Mouse (Mus musculus) heart, adult 2 months (tissue): ENCODE results near the gene Sphk1. TPM values are rescaled to one million over a fixed set of nuclear protein-coding genes. Genes with fewer than 3 reads are reported as not detected.

ENCODE experiments used
- DNase-seq, 2 experiments: peaks; one replicate each; pipeline ENCODE4 v3.0.0; 2021
- H3K27ac ChIP-seq: fragments of 200-600 bp; 2 replicates; pipeline ENCODE4 v1.8.1; 2022
- H3K27me3 ChIP-seq: fragments of 200-500 bp; 2 replicates; pipeline ENCODE4 v1.6.1; 2012; ENCODE audit warnings: mild to moderate bottlenecking, low read length, inconsistent platforms, mixed read lengths; ENCODE audit not compliant: control insufficient read depth, insufficient read depth
- H3K36me3 ChIP-seq: fragments of 200-500 bp; 2 replicates; pipeline ENCODE4 v1.6.1; 2012; ENCODE audit warnings: low read length, inconsistent platforms; ENCODE audit not compliant: control insufficient read depth, insufficient read depth
- H3K4me1 ChIP-seq: fragments of 200-500 bp; 2 replicates; pipeline ENCODE4 v1.6.1; 2011; ENCODE audit warnings: low read length; ENCODE audit not compliant: control insufficient read depth, insufficient read depth
- H3K4me3 ChIP-seq: fragments of 200-600 bp; 2 replicates; pipeline ENCODE4 v1.8.1; 2022
- H3K79me2 ChIP-seq: fragments of 200-500 bp; replicated peaks from 2 replicates; pipeline ENCODE4 v1.6.1; 2012; ENCODE audit warnings: mild to moderate bottlenecking, inconsistent platforms, low read length, moderate library complexity, mixed read lengths; ENCODE audit not compliant: control insufficient read depth, insufficient read depth
- H3K9ac ChIP-seq: fragments of 200-500 bp; 2 replicates; pipeline ENCODE4 v1.6.1; 2012; ENCODE audit warnings: low read depth, mild to moderate bottlenecking, control low read depth, inconsistent platforms, low read length, mixed read lengths
- CTCF ChIP-seq: fragments of 200-600 bp; IDR thresholded peaks from 2 replicates; pipeline ENCODE4 v1.8.1; 2022; ENCODE audit warnings: antibody characterized with exemption, mild to moderate bottlenecking, moderate library complexity
- EP300 ChIP-seq: fragments of 200-500 bp; IDR thresholded peaks from 2 replicates; pipeline ENCODE4 v1.6.1; 2011; ENCODE audit warnings: low read depth, low read length, control low read depth; ENCODE audit not compliant: insufficient read depth
- POLR2A ChIP-seq: fragments of 200-500 bp; IDR thresholded peaks from 2 replicates; pipeline ENCODE4 v1.6.1; 2011; ENCODE audit warnings: mild to moderate bottlenecking, low read depth, low read length, control low read depth; ENCODE audit not compliant: insufficient read depth
- WGBS: fragments of 180-500 bp; shearing (Covaris S2); methylation state at CpG from one replicate; pipeline ENCODE4 v1.1.7; 2018; 5-methylcytosine and 5-hydroxymethylcytosine counted together
- intact Hi-C: fragments of 180-260 bp; cut with DNase I; formaldehyde crosslinking; loops from one replicate; pipeline ENCODE4 v1.15.1; 2025
- polyA plus RNA-seq: library from polyadenylated mRNA; depleted of rRNA; stranded (reverse); fragments of >200 nt; gene quantifications from 2 replicates; pipeline ENCODE4 v1.2.3, GENCODE M21; 2012
- total RNA-seq, 2 experiments: library from RNA; stranded (reverse); gene quantifications; 2 replicates each; pipeline ENCODE4 v1.2.3; 2021

Gene Sphk1
- total and polyA plus RNA-seq, 3 experiments, result 0.98 to 3.2 (median 1.1) TPM

DNA sequence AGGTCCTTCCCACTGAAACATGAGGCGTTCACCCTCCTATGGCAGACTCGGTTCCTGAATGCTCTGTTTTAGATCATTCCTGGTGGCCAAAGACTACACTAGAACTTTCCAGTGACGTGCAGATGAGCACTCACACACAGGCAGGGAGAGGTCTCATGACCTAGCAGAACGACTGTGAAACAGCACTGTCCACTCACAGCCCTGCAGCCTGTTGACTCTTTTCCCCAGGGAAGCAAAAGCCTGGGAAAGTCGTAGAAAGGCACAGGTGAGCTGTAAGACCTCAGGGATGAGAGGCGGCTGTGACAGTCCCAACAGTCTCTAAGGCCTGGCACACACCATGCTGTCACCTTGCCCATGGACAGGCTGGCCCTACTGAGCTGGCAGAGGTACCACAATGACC is 25.6 kb downstream of the Sphk1 start:
- peak overlapping the region; percentile 17; the same call in 1 of the 2 replicates for H3K27ac ChIP-seq
- H3K79me2 ChIP-seq, result no peaks in the 10 kb centered on the region
- DNase-seq, result no peak
- intact Hi-C loops, result loop anchor here (2.0 kb wide), 1 partner anchor 14 kb away; no protein-coding TSS in a partner anchor
- no peaks in the 10 kb centered on the region for H3K36me3 ChIP-seq
- WGBS, result 39% methylated on average over 6 of the region's 6 CpGs
- TF ChIP-seq POLR2A (no peak), EP300 (no peak), CTCF (no peak)
- no peaks in the 10 kb centered on the region for H3K27me3 ChIP-seq
- no peak overlapping the region for H3K4me3 ChIP-seq
- peaks cover 15% of the 10 kb centered on the region for H3K4me1 ChIP-seq
- H3K9ac ChIP-seq, result no peak overlapping the region

- 59% methylated on average over 7 of the region's 7 CpGs for WGBS
- H3K27ac ChIP-seq, result no peak overlapping the region
These were observed 34.7 kb downstream of the Sphk1 start for GRCm38 (mm10) chr11:116565283-116566041.

GRCm38 (mm10) chr11:116567531-116567930 is 36.8 kb downstream of the Sphk1 start:
- WGBS, result 61% methylated on average over 8 of the region's 8 CpGs
- Histone ChIP-seq H3K79me2 (no peaks in the 10 kb centered on the region; the same call in 1 of the 2 replicates), H3K4me1 (peaks cover 10% of the 10 kb centered on the region), H3K27me3 (no peaks in the 10 kb centered on the region), H3K27ac (no peak overlapping the region), H3K4me3 (no peak overlapping the region), H3K9ac (no peak overlapping the region), H3K36me3 (no peaks in the 10 kb centered on the region)
- DNase-seq, result peak in 1 of 2 experiments; percentile 20
- intact Hi-C loops, result no loop called here
- TF ChIP-seq CTCF (no peak), POLR2A (no peak), EP300 (no peak)

More at GRCm38 (mm10) chr11:116565283-116566041, 34.7 kb downstream of the Sphk1 start:
- intact Hi-C loops, result no loop called here
- no peak for DNase-seq
- Histone ChIP-seq H3K36me3 (no peaks in the 10 kb centered on the region), H3K9ac (no peak overlapping the region), H3K4me1 (peaks cover 1% of the 10 kb centered on the region; the same call in 1 of the 2 replicates), H3K4me3 (no peak overlapping the region), H3K27me3 (no peaks in the 10 kb centered on the region), H3K79me2 (no peaks in the 10 kb centered on the region)
- no peak for TF ChIP-seq CTCF
- no peak for TF ChIP-seq POLR2A
- no peak for TF ChIP-seq EP300

DNA sequence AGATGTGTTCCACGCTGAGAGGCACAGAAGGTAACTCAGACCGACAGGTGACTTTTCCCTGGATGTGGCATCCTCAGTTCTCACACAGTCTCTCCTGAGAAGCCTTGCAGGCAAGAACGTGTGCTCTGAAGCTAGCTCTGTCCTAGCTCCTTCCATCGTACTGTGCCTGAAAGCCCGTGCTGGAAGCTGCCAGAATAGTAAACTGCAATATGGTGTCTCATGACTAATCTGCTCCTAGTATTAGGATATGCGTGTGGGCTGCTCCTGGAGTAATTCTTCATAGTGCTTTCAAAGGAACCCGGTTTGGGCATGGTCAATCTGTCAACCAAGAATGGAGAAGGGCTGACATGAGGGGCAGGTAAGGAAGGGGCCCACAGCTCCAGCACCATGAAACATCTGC is 40.1 kb downstream of the Sphk1 start:
- Histone ChIP-seq H3K9ac (no peak overlapping the region), H3K27me3 (no peaks in the 10 kb centered on the region), H3K4me3 (no peak overlapping the region), H3K36me3 (no peaks in the 10 kb centered on the region; the same call in 1 of the 2 replicates), H3K79me2 (peaks cover 2% of the 10 kb centered on the region), H3K4me1 (peaks cover 30% of the 10 kb centered on the region), H3K27ac (no peak overlapping the region)
- TF ChIP-seq CTCF, result no peak
- no peak for TF ChIP-seq EP300
- no peak for TF ChIP-seq POLR2A
- DNase-seq, result no peak
- 89% methylated on average over 7 of the region's 7 CpGs for WGBS
- intact Hi-C loops, result loop anchor here (2.0 kb wide), 1 partner anchor 14 kb away; no protein-coding TSS in a partner anchor

- H3K36me3 ChIP-seq, result no peaks in the 10 kb centered on the region; the same call in 1 of the 2 replicates
- H3K4me3 ChIP-seq, result no peak overlapping the region
- 51% methylated on average over 19 of the region's 19 CpGs for WGBS
- H3K27me3 ChIP-seq, result no peaks in the 10 kb centered on the region
- no peak overlapping the region for H3K9ac ChIP-seq
- H3K79me2 ChIP-seq, result peaks cover 3% of the 10 kb centered on the region
- H3K4me1 ChIP-seq, result peaks cover 32% of the 10 kb centered on the region
- intact Hi-C loops, result loop anchor here (2.0 kb wide), 1 partner anchor 15 kb away; no protein-coding TSS in a partner anchor
- no peak overlapping the region; the same call in 1 of the 2 replicates for H3K27ac ChIP-seq
- TF ChIP-seq POLR2A (no peak), EP300 (peak; percentile 28; the same call in 1 of the 2 replicates), CTCF (no peak)
- peak; percentile 50 to 71 for DNase-seq
These were observed 41.3 kb downstream of the Sphk1 start for GRCm38 (mm10) chr11:116571767-116572679.
